Mouse (Mus musculus) embryonic facial prominence, embryonic 12.5 days (tissue): ENCODE results near the gene Napsa. TPM values are rescaled to one million over a fixed set of nuclear protein-coding genes. Genes with fewer than 3 reads are reported as not detected.

Source experiments
- ATAC-seq: fragments of 200-750 bp; cut with Nextera tagmentation; 2 replicates; pipeline ENCODE4 v1.8.0; 2017; ENCODE audit not compliant: insufficient number of reproducible peaks, insufficient read depth, low FRiP score, low TSS enrichment
- H3K27ac ChIP-seq: fragments of 300-500 bp; sonication (generic); 2 replicates; pipeline ENCODE4 v1.5.1; 2016; ENCODE audit warnings: mild to moderate bottlenecking
- H3K27me3 ChIP-seq: fragments of 300-500 bp; sonication (generic); 2 replicates; pipeline ENCODE4 v1.6.1; 2016; ENCODE audit warnings: mild to moderate bottlenecking, moderate library complexity
- H3K36me3 ChIP-seq: fragments of 300-500 bp; sonication (generic); 2 replicates; pipeline ENCODE4 v1.6.1; 2016; ENCODE audit warnings: mild to moderate bottlenecking
- H3K4me1 ChIP-seq: fragments of 300-500 bp; sonication (generic); 2 replicates; pipeline ENCODE4 v1.6.1; 2016
- H3K4me2 ChIP-seq: fragments of 300-500 bp; sonication (generic); replicated peaks from 2 replicates; pipeline ENCODE4 v1.6.1; 2016; ENCODE audit warnings: mild to moderate bottlenecking, moderate library complexity
- H3K4me3 ChIP-seq: fragments of 300-500 bp; sonication (generic); 2 replicates; pipeline ENCODE4 v1.5.1; 2016; ENCODE audit warnings: mild to moderate bottlenecking
- H3K9ac ChIP-seq: fragments of 300-500 bp; sonication (generic); 2 replicates; pipeline ENCODE4 v1.6.1; 2016; ENCODE audit warnings: mild to moderate bottlenecking, moderate library complexity
- H3K9me3 ChIP-seq: fragments of 300-500 bp; sonication (generic); 2 replicates; pipeline ENCODE4 v1.6.1; 2016; ENCODE audit warnings: mild to moderate bottlenecking, moderate library complexity
- WGBS: fragments of 180-500 bp; shearing (Covaris S2); methylation state at CpG from one replicate; pipeline ENCODE4 v1.1.7; 2016; 5-methylcytosine and 5-hydroxymethylcytosine counted together
- polyA plus RNA-seq: library from polyadenylated mRNA; unstranded; fragments of >200 nt; fragmentation: Nextera tagmentation; extraction: Ambion mirVana; gene quantifications from 2 replicates; pipeline ENCODE4 v1.2.1, GENCODE M21; 2016

Napsa gene
- polyA plus RNA-seq, 1 experiment from 2014 or later, result 1.1 TPM

DNA sequence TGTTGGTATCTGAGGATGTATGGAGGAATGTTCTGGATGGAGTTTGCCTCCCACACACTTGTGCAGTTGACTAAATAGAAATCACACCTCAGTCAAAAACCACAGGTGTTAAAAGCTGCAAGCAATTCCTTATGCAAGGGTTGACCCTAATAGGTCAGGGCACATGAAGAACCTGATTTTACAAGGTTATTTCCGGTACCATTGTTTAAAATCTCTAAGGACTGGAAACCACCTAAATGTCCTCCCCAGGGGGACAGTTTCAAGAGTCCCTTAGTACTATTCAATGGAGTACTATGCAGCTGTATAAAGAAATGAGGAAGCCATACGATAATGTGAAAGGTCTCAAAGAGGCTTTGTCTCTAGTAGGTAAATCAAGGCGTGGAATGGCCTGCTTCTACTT lies 25.9 kb upstream of the Napsa start:
- H3K27ac ChIP-seq, result no peak overlapping the region
- peaks cover 37% of the 10 kb centered on the region for H3K36me3 ChIP-seq
- 93% methylated on average over 3 of the region's 3 CpGs for WGBS
- H3K9ac ChIP-seq, result no peak overlapping the region
- no peak for ATAC-seq
- H3K9me3 ChIP-seq, result no peaks in the 10 kb centered on the region
- no peaks in the 10 kb centered on the region for H3K27me3 ChIP-seq
- H3K4me1 ChIP-seq, result peaks cover 11% of the 10 kb centered on the region
- H3K4me3 ChIP-seq, result no peak overlapping the region
- no peak overlapping the region for H3K4me2 ChIP-seq

DNA sequence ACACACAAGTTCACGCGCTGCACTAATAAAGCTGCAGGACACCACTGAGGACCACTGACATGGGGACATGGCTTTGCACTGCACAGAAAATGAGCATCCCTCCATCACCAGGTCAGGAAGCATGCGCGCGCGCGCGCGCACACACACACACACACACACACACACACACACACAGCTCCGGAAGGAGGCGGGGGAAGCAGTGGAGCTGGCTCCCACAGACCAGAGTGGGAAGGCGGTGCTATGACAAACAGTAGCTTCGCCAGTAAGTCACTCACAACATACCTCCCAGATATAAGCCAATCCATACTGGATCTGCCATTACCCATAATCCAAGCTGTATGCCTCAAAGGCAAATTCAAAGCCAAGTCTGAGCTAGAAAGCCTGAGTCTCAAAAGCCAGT lies 25.1 kb upstream of the Napsa start:
- Histone ChIP-seq H3K9ac (peak overlapping the region; percentile 67; the same call in 1 of the 2 replicates), H3K27ac (no peak overlapping the region)

DNA sequence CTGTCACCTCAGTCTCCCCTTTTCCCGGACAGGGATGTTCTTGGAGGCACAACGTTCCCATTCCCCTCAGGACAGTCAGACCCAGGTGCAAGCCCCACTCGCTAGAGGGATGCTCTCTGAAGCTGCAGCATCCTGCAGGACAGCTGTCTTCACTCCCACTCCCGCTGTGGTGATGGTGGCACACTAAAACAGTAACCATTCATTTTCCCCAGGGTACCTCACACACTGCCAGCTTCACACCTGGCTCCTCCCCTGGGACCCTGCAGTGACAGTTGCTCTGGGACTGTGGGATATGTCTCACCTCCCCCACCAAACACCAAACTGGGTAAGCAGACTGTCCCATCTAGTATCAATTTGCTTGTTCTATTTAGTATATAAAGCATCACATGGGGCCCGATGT lies 24.5 kb upstream of the Napsa start:
- H3K36me3 ChIP-seq, result peaks cover 33% of the 10 kb centered on the region
- WGBS, result 23% methylated on average over 5 of the region's 5 CpGs
- peak overlapping the region; percentile 77 for H3K4me2 ChIP-seq
- no peak for ATAC-seq
- no peaks in the 10 kb centered on the region for H3K9me3 ChIP-seq
- peaks cover 15% of the 10 kb centered on the region for H3K4me1 ChIP-seq
- peak overlapping the region; percentile 67 for H3K9ac ChIP-seq
- H3K27me3 ChIP-seq, result no peaks in the 10 kb centered on the region
- peak overlapping the region; percentile 70 for H3K4me3 ChIP-seq
- H3K27ac ChIP-seq, result no peak overlapping the region

More for the DNA sequence above, 25.1 kb upstream of the Napsa start:
- H3K9me3 ChIP-seq, result no peaks in the 10 kb centered on the region
- WGBS, result 90% methylated on average over 13 of the region's 13 CpGs
- H3K4me3 ChIP-seq, result peak overlapping the region; percentile 70; the same call in 1 of the 2 replicates
- peaks cover 11% of the 10 kb centered on the region for H3K4me1 ChIP-seq
- no peaks in the 10 kb centered on the region for H3K27me3 ChIP-seq
- peaks cover 37% of the 10 kb centered on the region for H3K36me3 ChIP-seq
- no peak for ATAC-seq
- peak overlapping the region; percentile 77 for H3K4me2 ChIP-seq

DNA sequence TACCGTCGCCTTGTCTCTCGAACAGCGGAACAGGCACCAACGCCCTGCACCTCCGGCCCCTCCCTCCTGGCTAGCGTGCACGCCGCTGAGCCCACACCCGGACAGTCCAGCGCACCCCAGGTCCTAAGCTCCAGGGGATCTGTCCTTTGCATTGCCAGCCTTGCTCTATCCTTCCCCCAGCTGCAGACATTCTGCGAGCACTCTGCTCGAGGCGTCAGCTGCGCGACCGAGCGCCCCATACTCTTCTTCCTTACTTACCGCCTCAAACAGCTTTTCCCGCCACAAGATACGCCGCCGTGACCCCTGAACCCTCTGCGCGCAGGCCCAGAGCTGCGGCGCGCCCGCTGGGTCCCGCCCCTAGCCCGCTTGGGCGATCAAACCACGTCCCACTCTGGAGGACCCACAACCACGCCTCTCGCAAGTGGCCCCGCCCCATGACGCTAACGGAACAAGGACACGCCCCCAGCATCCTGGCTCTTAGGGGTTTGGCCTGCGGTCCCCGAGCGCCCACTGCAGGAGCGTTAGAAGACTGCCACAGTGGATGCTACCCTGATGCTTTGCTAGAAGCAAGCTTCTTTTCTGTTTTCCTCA lies 23.6 kb upstream of the Napsa start, which contains the start of gene Pold1:
Gene Pold1 (minus strand): TSS at position 353 of the 591 bp plus-strand sequence.
- H3K4me2 ChIP-seq, result peak within 1 kb of the TSS; percentile 77
- peak within 1 kb of the TSS; percentile 70 for H3K4me3 ChIP-seq
- under 1% methylated on average over 43 of the region's 43 CpGs for WGBS
- peak within 1 kb of the TSS; percentile 67 for H3K9ac ChIP-seq
- peaks cover 33% of the 10 kb centered on the region for H3K36me3 ChIP-seq
- H3K27me3 ChIP-seq, result no peaks in the 10 kb centered on the region
- ATAC-seq, result peak; percentile 84
- H3K4me1 ChIP-seq, result peaks cover 20% of the 10 kb centered on the region
- peak within 1 kb of the TSS; percentile 88 for H3K27ac ChIP-seq
- H3K9me3 ChIP-seq, result no peaks in the 10 kb centered on the region

DNA sequence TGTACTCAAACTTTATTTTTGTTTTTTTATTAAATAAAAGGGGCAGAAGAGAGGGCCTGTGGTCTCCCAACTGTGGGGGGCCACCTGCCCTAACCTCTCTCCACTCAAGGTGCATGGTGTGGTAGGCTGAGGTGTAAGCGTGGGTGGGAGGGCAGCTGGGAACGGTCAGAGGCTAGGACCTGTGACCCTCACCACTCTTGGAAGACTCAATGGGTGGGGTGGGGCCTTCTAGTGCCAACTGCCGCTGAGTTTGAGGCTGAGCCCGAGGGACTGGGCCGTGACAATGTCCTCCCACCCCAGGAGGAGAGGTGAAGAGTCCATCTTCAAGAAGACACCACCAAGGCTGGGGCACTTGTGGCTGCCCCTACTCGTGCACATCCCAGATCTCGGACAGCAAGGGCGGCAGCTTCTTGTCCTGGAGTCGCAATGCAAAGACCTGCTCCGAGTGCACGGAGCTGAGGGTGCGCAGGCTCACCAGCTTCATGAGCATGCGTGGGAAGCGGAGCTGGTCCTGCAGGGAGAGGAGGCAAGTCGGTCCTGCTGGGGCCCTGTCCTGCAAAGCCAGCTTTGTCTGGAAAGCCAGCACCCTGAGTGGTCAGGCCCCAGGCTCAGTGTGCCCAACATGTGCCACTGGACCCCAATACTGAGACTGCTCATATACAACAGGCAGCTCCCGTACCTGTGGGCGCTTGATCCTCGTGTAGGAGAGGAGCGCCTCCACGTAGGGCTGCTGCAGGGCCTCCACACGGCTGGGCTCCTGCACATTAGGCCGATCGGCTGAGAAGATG lies 22.4 kb upstream of the Napsa start:
- Histone ChIP-seq H3K4me1 (peaks cover 20% of the 10 kb centered on the region), H3K36me3 (peaks cover 33% of the 10 kb centered on the region), H3K27me3 (no peaks in the 10 kb centered on the region), H3K9ac (no peak overlapping the region), H3K27ac (no peak overlapping the region), H3K9me3 (no peaks in the 10 kb centered on the region), H3K4me2 (no peak overlapping the region), H3K4me3 (no peak overlapping the region)
- WGBS, result 94% methylated on average over 23 of the region's 23 CpGs
- ATAC-seq, result no peak

DNA sequence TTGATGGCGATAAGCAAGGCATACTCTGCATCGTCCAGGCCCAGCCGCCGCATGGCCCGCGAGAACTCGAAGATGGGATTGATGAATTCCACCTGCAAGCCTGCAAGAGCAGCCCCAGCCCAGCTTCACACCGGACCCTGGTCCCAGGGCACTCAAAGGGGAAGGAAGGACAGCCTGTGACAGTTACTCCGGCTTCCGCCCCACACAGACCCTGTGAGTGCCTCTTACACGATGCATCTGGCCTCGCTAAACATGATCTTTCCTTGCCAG lies 21.8 kb upstream of the Napsa start:
- Histone ChIP-seq H3K27ac (no peak overlapping the region), H3K27me3 (no peaks in the 10 kb centered on the region), H3K9ac (no peak overlapping the region), H3K9me3 (no peaks in the 10 kb centered on the region), H3K4me1 (peaks cover 20% of the 10 kb centered on the region), H3K4me2 (no peak overlapping the region), H3K4me3 (no peak overlapping the region), H3K36me3 (peaks cover 33% of the 10 kb centered on the region)
- no peak for ATAC-seq
- 93% methylated on average over 12 of the region's 12 CpGs for WGBS

DNA sequence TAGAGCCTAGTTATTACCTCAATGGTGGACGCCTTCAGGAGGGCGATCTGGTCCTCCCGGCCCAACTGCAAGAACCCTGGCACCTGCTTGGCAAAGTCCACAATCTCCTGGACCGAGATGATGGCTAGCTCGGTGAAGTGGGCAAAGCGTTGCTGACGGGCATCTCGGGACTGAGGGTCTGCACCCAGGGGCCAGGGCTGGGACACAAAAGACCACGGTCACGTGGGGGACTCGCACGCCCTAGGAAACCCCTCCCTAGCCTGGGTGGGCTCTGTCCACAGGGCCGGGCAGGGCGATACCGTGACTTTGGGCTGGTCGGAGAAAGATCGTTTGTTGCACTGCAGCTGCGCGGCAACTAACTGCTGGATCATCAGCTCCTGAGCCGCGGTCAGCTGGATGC lies 20.9 kb upstream of the Napsa start:
- Histone ChIP-seq H3K36me3 (peaks cover 29% of the 10 kb centered on the region), H3K9me3 (no peaks in the 10 kb centered on the region), H3K4me3 (no peak overlapping the region), H3K4me2 (no peak overlapping the region), H3K9ac (no peak overlapping the region), H3K27ac (no peak overlapping the region), H3K4me1 (peaks cover 20% of the 10 kb centered on the region), H3K27me3 (no peaks in the 10 kb centered on the region)
- no peak for ATAC-seq
- 94% methylated on average over 21 of the region's 21 CpGs for WGBS

DNA sequence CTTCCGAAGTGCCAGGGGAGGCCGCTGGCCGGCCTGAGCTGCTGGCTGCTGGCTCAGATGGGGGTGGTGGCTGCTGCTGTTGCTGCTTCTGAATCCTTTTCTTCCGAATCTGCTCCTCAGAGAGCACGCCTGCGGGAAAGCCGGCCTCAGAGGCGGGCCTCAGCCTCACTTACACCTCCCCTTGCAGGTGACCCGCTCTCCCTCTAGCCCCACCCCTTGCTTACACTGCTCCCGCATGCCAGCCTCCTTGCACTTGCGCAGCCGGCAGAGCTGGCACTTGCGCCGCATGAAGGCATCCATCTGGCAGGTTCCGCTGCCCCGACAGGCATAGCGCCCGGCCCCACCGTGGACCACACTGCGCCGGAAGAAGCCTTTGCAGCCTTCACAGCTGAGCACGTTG lies 20.4 kb upstream of the Napsa start:
- Histone ChIP-seq H3K36me3 (peaks cover 28% of the 10 kb centered on the region), H3K27ac (no peak overlapping the region), H3K4me1 (peaks cover 20% of the 10 kb centered on the region), H3K27me3 (no peaks in the 10 kb centered on the region), H3K4me2 (no peak overlapping the region), H3K4me3 (no peak overlapping the region), H3K9me3 (no peaks in the 10 kb centered on the region), H3K9ac (no peak overlapping the region)
- ATAC-seq, result no peak
- WGBS, result 80% methylated on average over 22 of the region's 22 CpGs

DNA sequence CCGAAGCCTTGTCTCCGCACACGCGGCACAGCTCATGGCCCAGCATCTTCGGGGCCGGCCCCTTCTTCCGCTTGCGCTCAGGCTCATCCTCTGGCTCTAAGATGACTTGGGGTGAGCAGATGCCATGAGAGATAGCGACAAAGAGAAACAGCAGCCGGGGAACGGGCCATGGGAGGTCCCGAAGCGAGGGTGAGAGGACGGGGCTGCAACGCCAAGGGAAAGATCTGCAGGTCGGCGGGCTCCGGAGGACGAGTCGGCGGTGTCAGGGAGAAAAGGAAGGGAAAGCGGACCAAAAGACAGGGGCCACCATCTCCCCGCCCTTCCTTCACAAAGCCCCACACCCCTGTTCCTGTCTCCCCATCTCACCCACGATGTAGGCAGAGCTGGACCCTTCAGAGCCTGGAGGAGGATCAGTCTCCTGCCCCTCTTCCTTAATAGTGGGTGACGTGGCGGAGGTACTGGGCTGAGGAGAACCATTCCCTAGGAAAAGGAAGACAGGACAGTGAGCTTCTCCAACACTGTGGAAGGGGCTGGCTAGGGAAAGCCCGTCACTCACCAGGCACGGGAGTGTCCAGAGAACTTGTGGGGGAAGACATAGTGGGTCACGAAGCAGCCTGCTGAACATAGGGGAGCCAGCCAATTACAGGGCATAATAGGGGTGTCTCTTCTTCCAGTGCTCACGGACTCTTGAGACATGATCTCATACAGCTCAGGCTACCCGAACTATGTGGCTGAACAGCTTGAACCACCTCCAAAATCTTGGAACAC lies 19.9 kb upstream of the Napsa start:
- Histone ChIP-seq H3K9ac (0 out of 2 replicates have a peak overlapping the region, but pooled peaks have one; percentile 12), H3K9me3 (no peaks in the 10 kb centered on the region), H3K27ac (peak overlapping the region; percentile 96; the same call in 1 of the 2 replicates), H3K4me2 (peak overlapping the region; percentile 47), H3K4me3 (peak overlapping the region; percentile 74), H3K36me3 (peaks cover 28% of the 10 kb centered on the region), H3K4me1 (peaks cover 15% of the 10 kb centered on the region), H3K27me3 (no peaks in the 10 kb centered on the region)
- WGBS, result 83% methylated on average over 29 of the region's 31 CpGs
- ATAC-seq, result no peak

DNA sequence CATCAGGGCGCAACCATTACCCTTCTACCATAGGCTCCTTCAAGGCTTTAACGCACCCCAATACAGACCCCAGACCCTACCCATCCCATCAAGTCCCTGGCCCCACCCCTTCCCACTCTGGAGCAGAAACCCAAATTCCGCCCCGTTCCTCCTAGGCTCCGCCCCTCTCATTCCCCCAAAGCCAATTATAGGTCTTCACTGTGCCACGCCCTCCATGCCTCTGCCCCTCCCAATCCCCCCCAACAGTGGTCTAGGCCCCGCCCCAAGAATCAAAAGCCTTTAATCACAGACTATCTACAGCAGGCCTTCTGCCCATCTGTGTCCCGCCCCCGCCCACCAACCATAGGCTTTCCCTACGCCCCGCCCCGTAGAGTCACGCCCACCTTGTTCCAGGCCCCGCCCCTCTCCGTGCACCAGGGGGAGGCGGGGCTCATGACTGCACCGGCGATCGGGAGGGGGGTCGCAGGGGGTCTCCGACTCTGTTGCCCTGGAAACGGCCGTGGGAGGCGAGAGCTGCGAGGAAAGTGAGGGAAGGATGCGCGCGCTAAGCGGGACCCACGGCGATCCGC lies 18.9 kb upstream of the Napsa start:
- no peaks in the 10 kb centered on the region for H3K27me3 ChIP-seq
- ATAC-seq, result peak; percentile 68
- H3K9ac ChIP-seq, result peak overlapping the region; percentile 48
- H3K4me3 ChIP-seq, result peak overlapping the region; percentile 74
- H3K36me3 ChIP-seq, result peaks cover 28% of the 10 kb centered on the region
- peak overlapping the region; percentile 47 for H3K4me2 ChIP-seq
- WGBS, result under 1% methylated on average over 31 of the region's 32 CpGs
- H3K27ac ChIP-seq, result peak overlapping the region; percentile 96
- H3K9me3 ChIP-seq, result no peaks in the 10 kb centered on the region
- H3K4me1 ChIP-seq, result peaks cover 9% of the 10 kb centered on the region

DNA sequence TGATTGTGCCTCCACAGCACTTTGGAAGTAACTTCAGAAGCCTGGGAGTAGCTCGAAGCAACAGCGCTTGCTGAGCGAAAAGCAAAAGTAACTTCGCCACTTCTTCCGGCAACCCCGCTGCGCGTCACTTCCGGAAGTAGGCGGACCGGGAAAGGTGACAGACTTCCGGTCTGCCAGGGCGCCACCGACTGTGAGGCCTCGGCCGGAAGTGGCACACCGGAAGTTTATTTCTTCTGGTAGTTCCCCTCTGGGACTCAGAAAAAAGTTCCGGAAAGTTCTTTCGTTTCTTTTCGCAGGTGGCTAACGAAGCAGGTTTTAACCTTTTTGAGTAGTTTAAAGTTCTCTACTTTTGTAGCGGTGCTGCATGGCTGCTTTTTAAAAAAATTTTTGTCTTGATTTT lies 18.4 kb upstream of the Napsa start, which contains the start of gene Nr1h2:
Gene Nr1h2 (minus strand): TSS at position 126 of the 400 bp plus-strand sequence.
- Histone ChIP-seq H3K4me3 (peak within 1 kb of the TSS; percentile 74), H3K9ac (peak within 1 kb of the TSS; percentile 48), H3K27ac (peak within 1 kb of the TSS; percentile 96), H3K27me3 (no peaks in the 10 kb centered on the region), H3K4me2 (peak within 1 kb of the TSS; percentile 47), H3K9me3 (no peaks in the 10 kb centered on the region), H3K4me1 (peaks cover 9% of the 10 kb centered on the region), H3K36me3 (peaks cover 28% of the 10 kb centered on the region)
- WGBS, result under 1% methylated on average over 22 of the region's 22 CpGs
- peak; percentile 54 for ATAC-seq
